Mouse (Mus musculus): ENCODE measurements around the gene Bud23. TPM values are rescaled to one million over a fixed set of nuclear protein-coding genes. Genes with fewer than 3 reads are reported as not detected.
"Not testable (repeated sequence)": the region's sequence is repeated elsewhere in the genome, so short reads cannot be mapped to it uniquely, and the experiment has no call there.

Bud23 gene
- total RNA-seq, 1 experiment from 2014 or later = 51.7 TPM

DNA sequence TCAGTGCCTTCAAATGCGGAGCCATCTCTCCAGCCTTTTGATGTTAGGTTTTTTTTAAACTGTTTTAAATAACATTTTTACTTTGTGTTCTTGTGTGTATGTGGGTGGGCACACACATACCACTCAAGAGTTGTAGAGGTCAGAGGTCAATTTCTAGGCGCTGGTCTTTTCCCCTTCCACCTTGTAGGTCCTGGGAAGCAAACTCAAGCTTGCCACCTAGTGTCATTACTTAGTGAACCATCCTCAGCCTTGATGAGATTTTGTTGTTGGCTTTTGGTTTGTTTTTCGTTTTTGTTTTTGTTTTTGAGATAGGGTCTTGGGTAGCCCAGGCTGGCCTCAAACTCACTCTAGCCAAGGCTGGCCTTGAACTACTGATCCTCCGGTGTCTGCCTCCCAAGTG is 10.9 kb upstream of the Bud23 start:
- no peak for ATAC-seq (replicated peaks in 1 of 2; ENCODE audit: insufficient read depth in 1 of 2, low FRiP score in 2 of 2, low TSS enrichment in 1 of 2, low read depth in 1 of 2, poor library complexity in 2 of 2, severe bottlenecking in 2 of 2)

DNA sequence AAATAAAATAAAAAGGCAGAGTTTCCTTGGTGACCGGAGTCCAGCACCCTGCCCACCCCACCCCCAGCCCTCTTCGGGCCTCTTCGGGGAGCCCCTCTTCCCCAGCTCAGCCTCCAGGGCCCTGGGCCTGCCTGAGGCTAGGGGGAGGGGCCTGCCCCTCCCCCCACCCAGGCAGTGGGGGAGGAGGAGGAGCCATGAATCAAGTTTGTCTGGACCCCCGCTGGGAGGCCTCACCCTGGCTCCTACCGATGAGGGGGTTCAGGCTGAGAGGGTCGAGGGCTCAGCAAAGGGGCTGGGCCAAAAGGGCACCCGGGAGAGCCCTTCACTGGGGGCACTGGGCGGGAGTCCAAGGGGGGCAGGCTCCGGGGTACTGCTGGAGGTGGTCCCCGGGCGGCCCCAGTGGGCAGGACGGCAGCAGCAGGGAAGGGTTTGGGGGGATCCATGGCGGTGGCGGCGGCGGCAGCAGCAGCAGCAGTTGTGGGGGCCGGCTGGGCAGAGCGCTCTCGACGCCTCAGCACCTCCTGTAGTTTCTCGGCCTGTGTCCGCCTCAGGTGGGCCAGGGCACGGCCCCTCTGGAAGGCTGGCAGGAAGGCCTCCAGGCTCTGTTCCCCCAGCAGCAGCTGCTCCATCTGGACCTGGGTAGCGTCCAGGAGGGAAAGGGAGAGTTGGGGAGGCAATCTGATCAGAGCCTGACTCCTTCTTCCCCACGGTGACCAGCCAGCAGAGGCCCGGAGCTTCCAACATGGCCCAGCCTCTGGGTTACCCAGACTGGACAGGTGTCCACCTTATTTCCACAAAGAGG is 8.8 kb upstream of the Bud23 start:
- no peak for ATAC-seq (replicated peaks in 1 of 2; ENCODE audit: insufficient read depth in 1 of 2, low FRiP score in 2 of 2, low TSS enrichment in 1 of 2, low read depth in 1 of 2, poor library complexity in 2 of 2, severe bottlenecking in 2 of 2)

DNA sequence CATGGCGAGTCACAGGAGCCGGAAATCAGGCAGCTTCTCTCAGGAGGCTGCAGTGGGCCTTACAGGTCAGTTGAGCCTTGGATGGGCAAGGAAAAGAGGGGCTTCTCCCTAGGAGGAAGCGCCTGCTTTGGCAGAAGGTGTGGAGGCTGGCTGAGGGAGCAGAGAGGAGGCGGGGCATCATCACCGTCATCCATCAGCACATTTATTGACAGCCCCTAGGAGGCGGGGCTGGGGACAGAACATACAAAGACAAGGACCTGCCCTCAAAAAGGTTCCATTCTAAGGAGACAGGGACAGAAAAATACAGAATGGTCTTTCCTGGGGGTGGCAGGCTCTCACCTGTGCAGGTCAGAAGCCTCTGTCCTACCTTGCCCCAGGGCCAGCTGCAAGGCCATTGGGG is 8.0 kb upstream of the Bud23 start:
- ATAC-seq (replicated peaks in 1 of 2; ENCODE audit: insufficient read depth in 1 of 2, low FRiP score in 2 of 2, low TSS enrichment in 1 of 2, low read depth in 1 of 2, poor library complexity in 2 of 2, severe bottlenecking in 2 of 2) = no peak

DNA sequence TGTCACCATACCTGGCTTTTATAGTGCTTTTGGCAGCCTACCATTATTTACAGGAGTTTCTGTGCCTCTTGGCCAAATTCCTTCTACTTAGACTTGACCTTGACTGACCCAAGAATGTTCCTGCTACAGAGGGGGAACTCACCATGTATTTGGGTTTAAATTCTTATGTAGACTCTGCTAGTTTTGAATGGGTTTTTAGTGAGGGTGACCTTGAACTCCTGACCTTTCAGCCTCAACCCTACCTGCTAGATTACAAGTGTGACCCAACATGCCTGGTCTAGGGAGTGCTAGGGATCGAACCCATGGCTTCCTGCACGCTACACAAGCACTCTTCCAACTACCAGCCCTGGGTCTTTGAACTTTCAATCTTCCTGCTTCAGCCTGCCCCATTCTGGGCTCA is 7.3 kb upstream of the Bud23 start:
- no peak for ATAC-seq (replicated peaks in 1 of 2; ENCODE audit: insufficient read depth in 1 of 2, low FRiP score in 2 of 2, low TSS enrichment in 1 of 2, low read depth in 1 of 2, poor library complexity in 2 of 2, severe bottlenecking in 2 of 2)

DNA sequence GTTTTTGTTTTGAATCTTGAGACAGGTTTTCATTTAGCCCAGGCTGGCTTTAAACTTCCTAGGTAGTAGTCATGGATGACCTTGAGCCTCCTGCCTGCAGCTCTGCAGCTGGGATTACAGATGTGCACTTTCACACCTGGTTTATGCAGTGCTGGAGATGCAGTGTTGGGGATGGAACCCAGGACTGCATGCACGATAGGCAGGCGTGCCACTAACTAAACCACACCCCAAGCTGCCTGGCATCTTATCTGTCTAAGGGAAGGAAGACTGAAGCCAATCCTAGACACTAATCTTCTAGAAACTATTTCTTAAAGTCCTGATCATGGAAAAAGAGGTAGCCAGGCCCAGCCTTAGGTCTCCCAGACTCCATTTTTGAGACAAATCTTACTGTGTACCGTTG is 5.7 kb upstream of the Bud23 start:
- ATAC-seq (replicated peaks in 1 of 2; ENCODE audit: insufficient read depth in 1 of 2, low FRiP score in 2 of 2, low TSS enrichment in 1 of 2, low read depth in 1 of 2, poor library complexity in 2 of 2, severe bottlenecking in 2 of 2) = no peak

DNA sequence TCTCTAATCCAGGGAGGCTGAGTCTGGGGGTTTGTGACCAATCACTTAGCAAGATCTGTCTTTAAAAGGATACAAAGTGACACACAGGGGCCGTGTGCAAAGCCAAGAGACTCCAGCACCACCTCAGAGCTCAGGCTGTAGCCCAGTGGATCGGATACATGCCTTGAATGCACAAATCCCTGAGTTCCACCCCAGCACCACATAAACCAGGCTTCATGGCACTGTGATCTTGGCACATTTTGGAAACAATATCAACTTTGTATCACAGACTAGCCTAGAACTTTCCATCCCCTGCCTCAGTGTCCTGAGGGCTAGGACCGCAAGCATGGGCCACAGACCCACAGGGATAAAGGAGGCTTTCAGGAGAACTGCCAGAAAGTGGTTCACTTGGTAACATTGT is 1.2 kb upstream of the Bud23 start:
- no peak for ATAC-seq (replicated peaks in 1 of 2; ENCODE audit: insufficient read depth in 1 of 2, low FRiP score in 2 of 2, low TSS enrichment in 1 of 2, low read depth in 1 of 2, poor library complexity in 2 of 2, severe bottlenecking in 2 of 2)

DNA sequence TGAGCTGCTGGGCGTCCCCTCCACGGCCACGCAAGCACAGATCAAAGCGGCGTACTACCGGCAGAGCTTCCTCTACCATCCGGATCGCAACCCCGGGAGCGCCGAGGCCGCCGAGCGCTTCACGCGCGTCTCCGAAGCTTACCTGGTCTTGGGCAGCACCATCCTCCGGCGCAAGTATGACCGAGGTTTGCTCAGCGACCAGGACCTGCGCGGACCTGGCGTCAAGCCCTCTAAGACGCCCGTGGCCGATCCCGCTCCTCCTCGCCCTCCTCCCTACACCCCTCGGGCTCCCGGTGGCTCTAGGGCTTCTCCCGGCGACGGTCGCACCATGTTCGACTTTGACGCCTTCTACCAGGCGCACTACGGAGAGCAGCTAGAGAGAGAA is 385 bp downstream of the Bud23 start:
- ATAC-seq (replicated peaks in 1 of 2; ENCODE audit: insufficient read depth in 1 of 2, low FRiP score in 2 of 2, low TSS enrichment in 1 of 2, low read depth in 1 of 2, poor library complexity in 2 of 2, severe bottlenecking in 2 of 2) = no peak; a peak in 1 of 4 replicates

DNA sequence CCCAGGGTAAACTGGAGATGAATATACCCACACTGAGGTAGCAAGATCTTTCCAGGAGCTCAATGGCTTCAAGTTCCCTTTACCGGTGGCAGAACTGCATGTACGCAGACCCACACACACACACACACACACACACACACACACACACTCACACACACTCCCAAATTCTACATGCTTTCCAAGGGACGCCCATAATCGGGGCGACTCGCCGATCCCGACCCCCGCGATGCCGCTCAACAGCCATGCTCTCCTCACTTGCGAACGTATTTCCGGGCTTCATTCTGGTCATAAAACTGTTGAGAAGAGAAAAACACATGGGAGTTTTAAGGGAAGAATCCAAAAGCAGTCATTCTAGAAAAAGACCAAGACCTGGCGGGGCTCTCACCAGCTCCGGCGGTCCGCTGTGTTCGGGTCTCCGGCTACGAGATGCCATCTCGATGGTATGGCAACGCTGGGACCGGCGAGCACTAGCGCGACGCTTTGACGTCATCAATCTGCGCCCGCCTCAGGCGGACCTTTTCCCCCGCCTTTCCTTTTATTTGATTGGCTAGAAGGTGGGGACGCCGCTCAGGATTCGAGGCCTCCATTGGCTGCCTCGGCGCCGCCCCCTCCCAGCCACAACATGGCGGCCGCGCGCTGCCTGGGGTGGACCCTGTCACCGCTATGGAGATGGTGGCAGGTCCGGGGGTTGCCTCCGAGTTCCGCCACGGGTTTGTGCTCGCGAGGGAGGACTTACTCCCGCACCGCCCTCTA is 954 bp downstream of the Bud23 start, which contains the start of gene Dnajc30:
Dnajc30 (plus strand) TSS at position 574 of the 753 bp plus-strand sequence.
- peak; percentile 96 to 97 for ATAC-seq (replicated peaks in 1 of 2; ENCODE audit: insufficient read depth in 1 of 2, low FRiP score in 2 of 2, low TSS enrichment in 1 of 2, low read depth in 1 of 2, poor library complexity in 2 of 2, severe bottlenecking in 2 of 2)

DNA sequence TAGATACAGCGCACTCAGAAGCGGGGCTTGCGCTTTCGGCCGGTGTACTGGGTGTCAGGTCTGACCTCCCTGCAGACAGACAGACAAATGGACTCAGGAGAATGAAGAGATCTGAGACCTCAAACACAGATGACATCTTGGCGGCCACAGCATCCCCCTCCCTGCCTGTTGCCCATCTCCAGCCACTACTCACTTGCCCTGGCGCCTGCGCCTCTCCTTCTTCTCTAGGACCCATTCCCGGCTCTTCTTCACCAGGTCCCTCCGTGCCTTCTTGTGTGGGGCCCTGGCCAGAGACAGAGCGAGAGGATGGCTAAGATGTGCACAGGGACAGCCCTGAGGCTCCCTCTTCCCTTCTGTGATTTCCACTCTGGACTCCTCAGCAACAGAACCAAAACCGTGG is 11.4 kb downstream of the Bud23 start:
- ATAC-seq (replicated peaks in 1 of 2; ENCODE audit: insufficient read depth in 1 of 2, low FRiP score in 2 of 2, low TSS enrichment in 1 of 2, low read depth in 1 of 2, poor library complexity in 2 of 2, severe bottlenecking in 2 of 2) = no peak

DNA sequence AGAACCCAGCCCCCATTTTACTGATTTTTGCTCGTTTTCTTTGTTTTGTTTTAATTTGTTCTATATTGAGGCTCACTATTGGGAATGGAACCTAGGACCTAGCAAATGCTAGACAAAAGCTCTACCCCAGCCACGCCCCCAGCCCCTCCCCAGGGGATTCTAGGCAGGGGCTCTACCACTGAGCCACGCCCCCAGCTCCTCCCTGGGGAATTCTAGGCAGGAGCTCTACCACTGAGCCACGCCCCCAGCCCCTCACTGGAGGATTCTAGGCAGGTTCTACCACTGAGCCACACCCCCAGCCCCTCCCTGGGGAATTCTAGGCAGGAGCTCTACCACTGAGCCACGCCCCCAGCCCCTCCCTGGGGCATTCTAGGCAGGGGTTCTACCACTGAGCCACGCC is 15.5 kb downstream of the Bud23 start:
- not testable (repeated sequence) for ATAC-seq (replicated peaks in 1 of 2; ENCODE audit: insufficient read depth in 1 of 2, low FRiP score in 2 of 2, low TSS enrichment in 1 of 2, low read depth in 1 of 2, poor library complexity in 2 of 2, severe bottlenecking in 2 of 2)

DNA sequence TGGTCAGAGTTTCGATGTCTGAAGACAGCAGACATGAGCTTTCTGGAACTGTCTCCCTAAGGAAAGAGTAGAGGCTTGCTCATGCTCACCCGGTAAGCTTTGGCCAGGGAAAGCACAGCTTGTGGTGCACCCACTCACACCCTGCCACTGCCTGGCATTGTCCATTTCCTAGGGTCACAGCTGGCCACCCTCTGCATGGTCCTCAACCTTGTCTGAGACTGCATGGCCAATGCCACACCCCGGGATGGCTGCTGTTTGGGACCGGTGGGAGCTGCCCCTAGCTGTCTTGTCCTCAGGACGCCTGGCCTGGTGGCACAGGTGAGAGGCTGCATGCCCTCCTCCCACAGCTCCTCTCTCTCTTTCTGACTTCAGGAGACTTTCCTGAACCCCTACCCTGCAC is 16.2 kb downstream of the Bud23 start:
- no peak for ATAC-seq (replicated peaks in 1 of 2; ENCODE audit: insufficient read depth in 1 of 2, low FRiP score in 2 of 2, low TSS enrichment in 1 of 2, low read depth in 1 of 2, poor library complexity in 2 of 2, severe bottlenecking in 2 of 2)

DNA sequence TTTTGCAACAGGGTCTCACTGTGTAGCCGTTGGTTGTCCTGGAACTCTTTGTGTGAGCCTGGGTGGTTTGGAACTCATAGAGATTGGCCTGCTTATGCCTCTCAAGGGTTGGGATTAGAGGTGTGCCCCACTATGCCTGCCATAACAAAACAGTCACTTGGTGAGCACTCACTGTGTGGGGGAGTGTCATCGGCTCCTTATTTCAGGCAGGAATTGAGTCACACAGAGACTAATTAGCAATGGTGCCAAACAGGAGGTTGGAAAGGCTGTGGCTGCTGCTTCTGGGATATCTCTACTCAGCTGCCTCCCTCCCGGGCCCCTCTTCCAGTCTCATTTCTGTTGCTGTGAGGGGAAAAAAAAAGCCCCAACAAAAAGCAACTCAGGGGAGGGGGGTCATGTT is 20.2 kb downstream of the Bud23 start:
- no peak for ATAC-seq (replicated peaks in 1 of 2; ENCODE audit: insufficient read depth in 1 of 2, low FRiP score in 2 of 2, low TSS enrichment in 1 of 2, low read depth in 1 of 2, poor library complexity in 2 of 2, severe bottlenecking in 2 of 2)

DNA sequence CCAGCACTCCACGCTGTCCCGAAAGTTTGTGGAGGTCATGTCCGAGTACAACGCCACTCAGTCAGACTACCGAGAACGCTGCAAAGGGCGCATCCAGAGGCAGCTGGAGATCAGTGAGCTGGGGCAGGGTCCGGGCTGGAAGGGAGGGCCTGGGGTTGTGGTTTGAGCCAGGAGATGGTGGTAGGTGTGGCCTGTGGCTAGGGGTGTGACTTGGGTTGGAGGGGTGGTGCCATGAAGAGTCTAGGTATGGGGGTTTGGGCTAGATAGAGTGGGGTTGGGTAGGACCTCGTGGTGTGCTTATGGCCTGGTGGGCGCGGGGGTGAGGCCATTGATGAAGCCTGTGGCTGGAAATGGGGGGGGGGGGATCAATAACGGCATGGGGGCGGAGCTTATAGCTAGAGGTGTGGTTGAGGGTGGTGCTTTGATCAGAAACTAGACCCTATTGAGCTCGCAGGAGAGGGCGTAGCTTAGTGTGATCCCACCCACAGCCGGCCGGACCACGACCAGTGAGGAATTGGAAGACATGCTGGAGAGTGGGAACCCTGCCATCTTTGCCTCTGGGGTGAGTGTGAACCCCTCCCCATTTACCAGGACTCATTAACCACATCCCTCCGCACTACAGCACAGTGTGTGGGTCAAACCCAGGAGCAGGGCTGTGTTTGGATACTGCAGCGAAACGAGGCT is 22.5 kb downstream of the Bud23 start:
- no peak for ATAC-seq (replicated peaks in 1 of 2; ENCODE audit: insufficient read depth in 1 of 2, low FRiP score in 2 of 2, low TSS enrichment in 1 of 2, low read depth in 1 of 2, poor library complexity in 2 of 2, severe bottlenecking in 2 of 2)

DNA sequence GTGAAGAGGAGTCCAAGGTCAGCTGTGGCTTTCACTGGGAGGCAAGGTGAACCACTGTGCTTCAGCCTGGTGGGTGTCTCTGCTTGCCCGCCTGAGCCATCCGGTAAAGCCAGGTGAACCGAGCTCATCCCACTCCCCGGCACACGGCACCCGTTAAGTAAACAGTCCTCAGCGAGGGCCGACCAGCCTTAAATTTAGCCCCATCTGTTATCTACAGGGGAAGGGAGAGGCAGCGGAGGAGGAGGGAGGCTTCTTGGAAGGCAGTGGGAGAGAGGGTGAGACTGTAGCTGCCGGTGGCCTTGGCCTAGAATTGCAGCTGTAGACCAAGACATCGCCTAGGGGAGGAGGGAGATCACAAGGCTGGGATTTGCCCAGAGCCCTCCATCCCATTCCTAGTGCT is 24.0 kb downstream of the Bud23 start:
- no peak for ATAC-seq (replicated peaks in 1 of 2; ENCODE audit: insufficient read depth in 1 of 2, low FRiP score in 2 of 2, low TSS enrichment in 1 of 2, low read depth in 1 of 2, poor library complexity in 2 of 2, severe bottlenecking in 2 of 2)

DNA sequence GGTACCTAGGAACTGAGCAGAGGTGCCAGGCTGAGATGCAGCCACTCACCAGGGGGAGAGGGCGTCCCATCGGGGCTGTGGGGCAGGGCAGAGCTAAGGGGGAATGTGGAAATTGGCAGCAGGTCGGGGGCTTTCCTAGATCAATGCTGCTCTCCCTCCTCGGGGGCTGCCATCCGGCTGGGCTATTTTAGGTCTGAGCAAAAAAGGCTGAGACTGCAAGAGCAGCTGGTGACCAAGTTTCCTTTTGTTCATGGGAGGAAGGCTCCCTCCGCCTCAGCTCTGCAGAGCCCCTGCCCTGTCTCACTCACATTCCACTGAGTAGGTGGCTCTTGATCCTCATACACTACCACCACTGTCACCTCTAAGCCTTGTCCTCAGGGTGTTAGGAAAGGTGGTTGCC is 24.7 kb downstream of the Bud23 start:
- 0 out of 4 replicates have a peak, but pooled peaks of 1 of the 2 experiments have one; percentile 23 for ATAC-seq (replicated peaks in 1 of 2; ENCODE audit: insufficient read depth in 1 of 2, low FRiP score in 2 of 2, low TSS enrichment in 1 of 2, low read depth in 1 of 2, poor library complexity in 2 of 2, severe bottlenecking in 2 of 2)

DNA sequence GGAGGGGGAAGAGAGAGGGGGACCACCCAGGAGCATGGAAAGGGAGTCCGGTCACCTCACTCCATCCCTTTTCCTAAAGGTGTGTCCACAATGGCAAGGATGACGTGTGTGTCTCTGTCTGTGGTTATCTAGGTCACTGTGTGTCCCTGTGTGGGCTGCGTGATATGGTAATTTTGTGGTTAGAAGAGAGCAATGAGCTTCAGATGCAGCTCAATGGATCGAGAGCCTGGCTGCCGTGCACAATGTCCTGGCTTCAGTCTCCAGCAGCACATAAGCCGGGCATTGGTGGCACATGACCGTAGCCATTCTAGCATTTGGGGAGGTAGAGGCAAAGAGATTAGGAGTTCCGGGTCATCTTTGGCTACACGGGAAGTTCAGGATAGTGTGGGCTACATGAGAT is 25.2 kb downstream of the Bud23 start:
- 0 out of 4 replicates have a peak, but pooled peaks of 1 of the 2 experiments have one; percentile 19 for ATAC-seq (replicated peaks in 1 of 2; ENCODE audit: insufficient read depth in 1 of 2, low FRiP score in 2 of 2, low TSS enrichment in 1 of 2, low read depth in 1 of 2, poor library complexity in 2 of 2, severe bottlenecking in 2 of 2)

DNA sequence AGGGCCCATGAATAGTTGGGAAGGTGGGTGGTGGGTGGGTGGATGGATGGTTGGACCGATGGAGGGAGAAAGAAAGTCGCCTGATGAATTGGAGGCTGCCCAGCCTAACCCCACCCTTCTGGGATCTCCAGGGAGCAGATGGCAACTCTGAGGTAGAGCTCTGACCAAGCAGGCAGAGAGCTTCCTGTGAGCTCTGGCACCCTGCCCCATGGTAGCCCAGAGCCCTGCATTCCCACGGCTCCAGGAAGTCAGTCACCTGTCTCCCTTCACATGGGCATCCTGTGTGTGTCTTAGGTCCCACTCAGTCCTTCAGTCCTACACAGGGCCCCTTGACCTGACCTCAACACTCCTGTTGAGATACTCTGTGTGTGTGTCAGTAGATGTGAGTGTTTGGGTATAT is 26.8 kb downstream of the Bud23 start:
- ATAC-seq (replicated peaks in 1 of 2; ENCODE audit: insufficient read depth in 1 of 2, low FRiP score in 2 of 2, low TSS enrichment in 1 of 2, low read depth in 1 of 2, poor library complexity in 2 of 2, severe bottlenecking in 2 of 2) = no peak

Measured in hematopoietic stem cell, adult 5-6 weeks (primary cell).